Mouse (Mus musculus): ENCODE measurements around the gene Chst12.
A peak's percentile ranks its signal among the peaks of the same experiment; 100 is the strongest.
"Not testable (repeated sequence)": the region's sequence is repeated elsewhere in the genome, so short reads cannot be mapped to it uniquely, and the experiment has no call there.

The Chst12 gene

GRCm38 (mm10) chr5:140505208-140505780 is at the start of gene Chst12:
Chst12 (plus strand) TSS chr5:140505550.
- peak; percentile 99 for DNase-seq (ENCODE audit: low spot score)

- no peak for DNase-seq (ENCODE audit: low spot score)
Observed at GRCm38 (mm10) chr5:140461476-140461875, 43.9 kb upstream of the Chst12 start.

- not testable (repeated sequence) for DNase-seq (ENCODE audit: low spot score)
Observed at GRCm38 (mm10) chr5:140463151-140463550, 42.2 kb upstream of the Chst12 start.

DNA sequence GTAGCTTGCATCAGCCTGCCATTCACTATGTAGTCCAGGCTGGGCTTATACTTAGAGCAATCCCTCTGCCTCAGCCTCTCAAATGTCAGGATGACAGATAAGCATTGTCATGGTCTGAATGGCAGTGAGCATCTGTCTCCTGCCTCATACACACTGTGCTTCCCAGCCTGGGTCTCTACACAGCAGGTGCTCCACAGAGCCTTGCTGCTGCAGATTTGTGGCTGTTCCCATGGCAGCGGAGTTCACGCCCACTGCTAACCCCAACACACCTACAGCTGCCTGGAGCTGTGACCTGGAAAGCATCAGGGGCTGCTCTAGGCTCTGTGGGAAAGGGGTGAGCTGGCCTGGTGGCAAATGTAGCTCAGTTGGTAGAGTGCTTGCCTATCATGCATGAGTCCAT is 40.4 kb upstream of the Chst12 start:
- DNase-seq (ENCODE audit: low spot score), result no peak

- DNase-seq (ENCODE audit: low spot score), result no peak
Observed at GRCm38 (mm10) chr5:140472336-140472735, 33.0 kb upstream of the Chst12 start.

DNA sequence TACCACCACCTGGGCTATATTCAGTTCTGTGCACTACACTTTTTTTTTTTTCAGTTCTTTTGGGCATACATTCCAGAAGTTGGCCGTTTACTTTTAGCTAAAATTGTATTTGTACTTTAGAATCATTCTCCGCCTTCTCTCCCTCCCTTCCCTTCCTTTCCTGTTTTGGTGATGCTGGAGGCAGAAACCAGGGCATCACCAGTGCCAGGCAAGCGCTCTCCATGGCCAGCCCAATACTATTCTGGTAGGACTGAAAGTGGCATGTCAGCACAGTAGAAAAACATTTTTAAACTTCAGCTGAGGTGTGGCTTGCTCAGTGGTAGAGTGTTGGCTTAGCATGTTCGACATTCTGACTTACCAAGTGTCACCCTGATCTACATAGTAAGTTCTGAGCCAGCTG is 23.9 kb upstream of the Chst12 start:
- DNase-seq (ENCODE audit: low spot score), result no peak

DNA sequence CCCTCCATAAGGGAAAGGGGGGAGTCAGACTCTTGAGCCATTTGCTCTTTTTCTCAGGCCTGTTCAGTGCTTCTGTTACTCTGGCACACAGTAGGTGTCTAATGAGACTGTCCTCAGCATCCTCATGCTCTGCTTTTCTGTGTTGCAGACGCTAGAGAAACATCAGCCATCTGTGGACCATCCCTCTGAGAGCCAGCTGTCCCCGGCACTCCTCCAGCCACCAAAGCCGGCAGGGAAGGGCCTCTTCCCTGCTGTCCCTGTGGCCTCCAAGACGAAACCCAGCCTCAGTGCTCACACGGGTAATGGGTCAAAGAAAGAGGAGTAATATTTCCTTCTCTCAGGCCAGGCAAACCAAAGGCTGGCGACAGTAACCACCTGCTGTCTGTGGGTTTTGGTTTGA is 14.2 kb upstream of the Chst12 start:
- DNase-seq (ENCODE audit: low spot score), result no peak

GRCm38 (mm10) chr5:140492684-140493233 is 12.6 kb upstream of the Chst12 start:
- DNase-seq (ENCODE audit: low spot score), result no peak

GRCm38 (mm10) chr5:140498176-140498575 is 7.2 kb upstream of the Chst12 start:
- no peak for DNase-seq (ENCODE audit: low spot score)

DNA sequence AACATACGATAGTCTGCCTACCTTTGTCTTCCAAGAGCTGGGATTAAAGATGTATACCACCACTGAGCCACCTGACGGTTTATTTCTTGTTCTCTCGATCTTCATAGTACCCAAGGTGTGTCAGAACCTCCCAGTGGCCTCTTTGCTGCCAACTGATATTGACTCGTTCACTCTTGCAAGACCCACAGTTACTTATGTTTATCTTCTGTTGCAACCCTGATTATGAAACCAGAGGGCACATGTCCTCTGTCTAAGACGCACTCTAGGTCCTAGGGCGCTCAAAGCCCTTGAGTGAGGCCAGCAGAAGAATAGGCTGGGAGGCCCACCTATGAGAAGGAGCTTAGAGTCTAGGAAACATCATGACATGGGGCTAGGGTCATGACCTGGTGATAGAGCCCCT is 4.6 kb upstream of the Chst12 start:
- no peak for DNase-seq (ENCODE audit: low spot score)

DNA sequence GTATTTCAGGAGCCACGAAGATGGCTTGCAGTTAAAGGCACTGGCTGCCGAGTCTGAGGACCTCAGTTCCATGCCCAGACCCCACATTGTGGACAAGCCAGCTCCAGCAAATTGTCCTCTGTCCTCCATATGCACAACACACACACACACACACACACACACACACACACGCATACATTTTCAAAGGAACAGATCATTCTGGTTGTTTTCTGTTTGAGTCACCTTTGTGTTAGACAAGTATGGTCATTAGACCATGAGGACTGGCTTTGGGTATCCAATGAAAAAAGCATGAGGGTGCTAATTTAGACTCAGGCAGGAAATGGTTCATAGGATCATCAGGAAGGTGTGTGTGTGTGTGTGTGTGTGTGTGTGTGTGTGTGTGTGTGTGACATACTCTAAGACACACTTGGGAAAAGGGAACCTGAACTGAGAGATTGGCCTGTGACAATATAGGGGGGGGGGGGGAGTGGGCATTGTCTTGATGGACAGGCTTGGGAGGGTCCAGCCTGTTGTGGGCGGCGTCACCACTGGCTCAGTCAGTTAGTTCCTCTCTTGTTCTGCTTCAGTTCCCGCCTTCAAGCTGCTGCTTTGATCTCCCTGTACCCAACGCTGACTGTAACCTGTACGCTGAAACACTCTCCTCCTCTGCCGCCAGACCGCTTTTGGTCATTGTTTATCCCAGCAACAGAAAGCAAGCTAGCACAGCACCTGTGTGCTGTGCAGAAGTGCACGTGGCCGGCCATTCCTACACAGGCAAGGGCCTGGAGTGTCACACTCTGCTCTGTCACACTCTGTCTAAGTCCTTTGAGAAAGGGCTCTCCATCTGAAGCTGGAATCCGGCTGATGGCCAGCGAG is 3.1 kb upstream of the Chst12 start:
- no peak for DNase-seq (ENCODE audit: low spot score)

DNA sequence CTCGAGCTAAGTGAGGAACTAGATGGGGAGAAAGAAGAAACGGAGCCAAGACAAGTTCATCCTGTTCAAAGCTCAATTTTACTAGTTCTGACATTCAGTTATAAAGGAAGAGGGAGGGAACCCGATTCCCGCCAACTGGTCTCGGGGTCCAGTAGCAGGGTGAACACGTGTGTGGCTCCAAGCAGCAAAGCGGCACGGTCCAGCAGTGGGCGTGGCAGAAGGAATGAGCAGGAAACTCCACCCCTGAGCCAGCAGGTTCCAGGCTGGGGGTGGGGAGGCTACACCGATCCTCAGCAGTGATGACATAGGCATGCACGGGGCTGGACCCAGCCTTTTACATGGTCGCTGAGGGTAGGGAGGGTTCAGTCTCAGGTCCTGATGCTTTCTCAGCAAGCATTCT is 2.4 kb upstream of the Chst12 start:
- not testable (repeated sequence) for DNase-seq (ENCODE audit: low spot score)

DNA sequence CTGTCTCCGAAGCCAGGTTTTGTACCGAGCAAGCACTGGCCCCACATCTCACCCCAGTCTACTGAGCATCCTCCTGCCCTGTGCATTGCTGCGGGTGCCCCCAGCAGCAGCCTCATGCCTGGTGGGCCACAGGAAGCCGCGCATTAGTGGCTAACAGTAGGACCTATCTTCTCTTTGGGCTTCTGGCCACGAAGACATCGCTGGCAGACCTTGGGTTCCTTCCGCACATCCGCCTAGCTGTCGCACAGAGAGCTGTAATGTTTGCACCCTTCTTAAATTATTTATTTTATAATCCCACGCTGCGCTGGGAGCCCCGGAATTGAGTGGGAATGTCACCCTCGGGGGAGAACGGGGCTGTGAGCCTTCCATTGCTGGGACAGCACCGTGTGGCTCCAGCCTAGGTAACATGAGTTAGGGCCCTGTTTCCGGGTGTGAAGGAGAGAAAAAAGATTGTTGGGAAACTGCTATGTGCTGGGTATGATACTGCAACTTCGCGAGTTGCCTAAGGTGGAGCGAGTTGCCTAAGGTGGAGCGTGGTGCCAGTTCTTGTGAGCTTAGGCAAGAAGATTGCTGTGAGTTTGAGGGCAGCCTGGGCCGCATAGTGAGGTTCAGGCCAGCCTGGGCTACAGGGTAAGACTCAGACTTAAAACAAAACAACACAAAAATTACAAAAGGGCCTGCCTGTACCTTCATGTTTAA is 895 bp downstream of the Chst12 start:
- DNase-seq (ENCODE audit: low spot score), result no peak

DNA sequence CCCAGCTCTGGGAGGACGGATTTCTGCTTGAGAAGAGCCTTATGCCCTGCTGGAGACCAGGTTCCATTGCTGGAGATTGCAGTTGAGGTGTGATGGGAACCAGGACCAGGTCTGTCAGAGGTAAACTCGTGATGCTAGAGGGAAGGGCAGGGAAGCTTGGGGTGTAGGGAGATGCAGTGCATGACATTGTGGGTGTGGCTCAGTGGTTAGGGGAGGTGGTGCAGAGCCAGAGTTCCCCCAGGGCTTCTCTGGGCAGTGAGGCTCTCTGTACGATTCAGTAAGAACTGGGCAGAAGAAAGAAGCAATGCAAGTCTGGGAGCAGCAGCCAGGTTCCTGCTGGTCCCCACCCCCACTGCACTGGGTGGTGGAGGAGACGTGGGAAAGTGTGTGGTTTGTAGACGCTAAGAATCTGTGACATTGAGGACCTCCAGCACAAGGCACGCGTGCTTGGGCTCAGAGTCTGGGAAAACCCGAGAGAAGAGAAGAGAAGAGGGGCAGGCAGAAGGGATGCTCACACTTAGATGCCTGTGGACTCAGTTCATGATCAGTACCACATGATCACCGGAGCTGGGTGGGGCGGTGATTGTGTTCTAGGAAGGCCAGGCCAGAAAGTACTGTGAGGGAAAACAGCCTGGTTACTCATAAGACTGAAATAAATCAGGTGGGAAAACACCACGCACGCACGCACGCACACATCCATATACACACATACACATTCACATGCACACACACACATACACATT is 2.3 kb downstream of the Chst12 start:
- no peak for DNase-seq (ENCODE audit: low spot score)

DNA sequence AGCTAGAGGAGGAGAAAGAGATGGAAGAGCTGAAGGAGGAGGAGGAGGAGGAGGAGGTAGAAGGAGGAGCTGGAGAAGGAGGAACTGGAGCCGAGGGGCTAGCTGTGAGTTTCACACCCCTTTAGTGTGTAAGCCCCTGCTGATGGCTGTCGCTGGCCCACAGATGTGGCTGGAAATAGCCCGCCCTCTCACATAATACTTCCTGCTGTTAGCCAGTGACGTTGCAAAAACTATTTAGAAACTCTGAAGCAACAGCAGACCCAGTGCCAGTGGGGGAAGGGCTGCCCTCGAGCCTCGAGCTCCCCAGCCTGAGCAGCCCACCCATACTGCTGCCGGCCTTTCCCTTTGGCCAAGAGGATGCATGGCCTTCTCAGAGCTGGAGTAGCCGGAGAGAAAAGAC is 3.3 kb downstream of the Chst12 start:
- no peak for DNase-seq (ENCODE audit: low spot score)

- no peak for DNase-seq (ENCODE audit: low spot score)
Observed at GRCm38 (mm10) chr5:140509204-140509603, 3.9 kb downstream of the Chst12 start.

GRCm38 (mm10) chr5:140510012-140511000 is 5.0 kb downstream of the Chst12 start:
- no peak for DNase-seq (ENCODE audit: low spot score)

DNA sequence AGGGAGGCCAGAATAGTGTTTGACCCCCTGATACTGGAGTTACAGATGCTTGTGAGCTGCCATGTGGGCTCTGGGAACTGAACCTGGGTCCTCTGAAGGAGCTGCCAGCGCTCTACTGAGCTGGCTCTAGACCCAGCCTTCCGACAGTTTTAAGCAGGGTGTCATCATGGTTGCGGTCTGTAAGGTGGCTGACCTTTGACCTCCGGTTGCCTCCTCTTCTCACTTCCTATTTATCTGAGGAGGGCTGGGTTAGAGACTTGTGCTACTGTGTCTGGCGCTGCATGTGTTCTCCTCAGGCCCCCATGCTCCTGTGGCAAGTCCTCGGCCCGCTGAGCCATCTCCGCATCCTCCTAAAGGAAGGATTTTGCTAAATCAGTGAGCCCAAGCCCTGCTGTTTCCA is 8.6 kb downstream of the Chst12 start:
- no peak for DNase-seq (ENCODE audit: low spot score)

- DNase-seq (ENCODE audit: low spot score), result no peak
Observed at GRCm38 (mm10) chr5:140514799-140515486, 9.6 kb downstream of the Chst12 start.
